Mouse (Mus musculus): ENCODE results near the gene Fanca. TPM values are rescaled to one million over a fixed set of nuclear protein-coding genes. Genes with fewer than 3 reads are reported as not detected.
A peak's percentile ranks its signal among the peaks of the same experiment; 100 is the strongest.
"Not testable (repeated sequence)": the region's sequence is repeated elsewhere in the genome, so short reads cannot be mapped to it uniquely, and the experiment has no call there.

Fanca gene
- polyA plus RNA-seq, 1 experiment from 2014 or later: 36.7 TPM

- no peaks in the 10 kb centered on the region for H3K36me3 ChIP-seq (ENCODE audit: control insufficient read depth, insufficient read depth, low read length)
- H3K27ac ChIP-seq (ENCODE audit: low read depth, low read length): no peak overlapping the region
- H3K9me3 ChIP-seq (ENCODE audit: control insufficient read depth, low read length): no peaks in the 10 kb centered on the region
- H3K4me3 ChIP-seq (ENCODE audit: low read depth, low read length): no peak overlapping the region
- H3K9ac ChIP-seq (ENCODE audit: low read length): no peak overlapping the region
- no peaks in the 10 kb centered on the region for H3K27me3 ChIP-seq (ENCODE audit: control insufficient read depth, insufficient read depth, low read length)
- DNase-seq (ENCODE audit: low spot score) (no peak), ATAC-seq (ENCODE audit: insufficient read depth, low FRiP score, low TSS enrichment) (no peak)
- no peak overlapping the region for H3K4me2 ChIP-seq (ENCODE audit: low read depth)
- 83% methylated on average over 5 of the region's 5 CpGs for WGBS
- H3K4me1 ChIP-seq (ENCODE audit: control insufficient read depth, insufficient read depth, low read length): no peaks in the 10 kb centered on the region
Measured at GRCm38 (mm10) chr8:123274447-123274846, 43.9 kb downstream of the Fanca start.

- peaks cover 5% of the 10 kb centered on the region for H3K36me3 ChIP-seq (ENCODE audit: control insufficient read depth, insufficient read depth, low read length)
- no peak for DNase-seq (ENCODE audit: low spot score)
Measured at GRCm38 (mm10) chr8:123271901-123272300, 46.5 kb downstream of the Fanca start.

GRCm38 (mm10) chr8:123271147-123271546, 47.2 kb downstream of the Fanca start:
- H3K27me3 ChIP-seq (ENCODE audit: control insufficient read depth, insufficient read depth, low read length): no peaks in the 10 kb centered on the region
- H3K4me1 ChIP-seq (ENCODE audit: control insufficient read depth, insufficient read depth, low read length): no peaks in the 10 kb centered on the region
- H3K27ac ChIP-seq (ENCODE audit: low read depth, low read length): no peak overlapping the region
- 91% methylated on average over 10 of the region's 10 CpGs for WGBS
- no peak overlapping the region for H3K4me2 ChIP-seq (ENCODE audit: low read depth)
- no peak overlapping the region for H3K9ac ChIP-seq (ENCODE audit: low read length)
- ATAC-seq (ENCODE audit: insufficient read depth, low FRiP score, low TSS enrichment): no peak
- no peaks in the 10 kb centered on the region for H3K9me3 ChIP-seq (ENCODE audit: control insufficient read depth, low read length)
- H3K36me3 ChIP-seq (ENCODE audit: control insufficient read depth, insufficient read depth, low read length): peaks cover 5% of the 10 kb centered on the region
- no peak overlapping the region for H3K4me3 ChIP-seq (ENCODE audit: low read depth, low read length)
- DNase-seq (ENCODE audit: low spot score): no peak

More at GRCm38 (mm10) chr8:123271901-123272300, 46.5 kb downstream of the Fanca start:
- ATAC-seq (ENCODE audit: insufficient read depth, low FRiP score, low TSS enrichment): no peak
- no peak overlapping the region for H3K27ac ChIP-seq (ENCODE audit: low read depth, low read length)
- H3K27me3 ChIP-seq (ENCODE audit: control insufficient read depth, insufficient read depth, low read length): no peaks in the 10 kb centered on the region
- no peak overlapping the region for H3K4me2 ChIP-seq (ENCODE audit: low read depth)
- no peak overlapping the region for H3K9ac ChIP-seq (ENCODE audit: low read length)
- no peak overlapping the region for H3K4me3 ChIP-seq (ENCODE audit: low read depth, low read length)
- H3K4me1 ChIP-seq (ENCODE audit: control insufficient read depth, insufficient read depth, low read length): no peaks in the 10 kb centered on the region
- 84% methylated on average over 4 of the region's 4 CpGs for WGBS
- H3K9me3 ChIP-seq (ENCODE audit: control insufficient read depth, low read length): no peaks in the 10 kb centered on the region

- H3K4me1 ChIP-seq (ENCODE audit: control insufficient read depth, insufficient read depth, low read length): no peaks in the 10 kb centered on the region
- H3K4me2 ChIP-seq (ENCODE audit: low read depth): no peak overlapping the region
- no peak; the same call in 1 of the 2 replicates for ATAC-seq (ENCODE audit: insufficient read depth, low FRiP score, low TSS enrichment)
- DNase-seq (ENCODE audit: low spot score): peak; percentile 51
- H3K9me3 ChIP-seq (ENCODE audit: control insufficient read depth, low read length): no peaks in the 10 kb centered on the region
- peak overlapping the region; percentile 64; the same call in 1 of the 2 replicates for H3K27ac ChIP-seq (ENCODE audit: low read depth, low read length)
- H3K27me3 ChIP-seq (ENCODE audit: control insufficient read depth, insufficient read depth, low read length): no peaks in the 10 kb centered on the region
- no peak overlapping the region for H3K4me3 ChIP-seq (ENCODE audit: low read depth, low read length)
- WGBS: 72% methylated on average over 14 of the region's 14 CpGs
- H3K36me3 ChIP-seq (ENCODE audit: control insufficient read depth, insufficient read depth, low read length): peaks cover 10% of the 10 kb centered on the region
- H3K9ac ChIP-seq (ENCODE audit: low read length): no peak overlapping the region
Measured at GRCm38 (mm10) chr8:123267926-123268656, 50.3 kb downstream of the Fanca start.

GRCm38 (mm10) chr8:123257593-123257992, 60.8 kb downstream of the Fanca start:
- not testable (repeated sequence) for DNase-seq (ENCODE audit: low spot score); H3K27me3 ChIP-seq (ENCODE audit: control insufficient read depth, insufficient read depth, low read length); H3K4me2 ChIP-seq (ENCODE audit: low read depth); ATAC-seq (ENCODE audit: insufficient read depth, low FRiP score, low TSS enrichment); H3K27ac ChIP-seq (ENCODE audit: low read depth, low read length); H3K36me3 ChIP-seq (ENCODE audit: control insufficient read depth, insufficient read depth, low read length); H3K9ac ChIP-seq (ENCODE audit: low read length); H3K9me3 ChIP-seq (ENCODE audit: control insufficient read depth, low read length); H3K4me3 ChIP-seq (ENCODE audit: low read depth, low read length)
- peaks cover 18% of the 10 kb centered on the region for H3K4me1 ChIP-seq (ENCODE audit: control insufficient read depth, insufficient read depth, low read length)
- 87% methylated on average over 8 of the region's 8 CpGs for WGBS

GRCm38 (mm10) chr8:123257114-123257513, 61.3 kb downstream of the Fanca start:
- no peaks in the 10 kb centered on the region for H3K27me3 ChIP-seq (ENCODE audit: control insufficient read depth, insufficient read depth, low read length)
- H3K4me2 ChIP-seq (ENCODE audit: low read depth): no peak overlapping the region
- H3K9me3 ChIP-seq (ENCODE audit: control insufficient read depth, low read length): no peaks in the 10 kb centered on the region
- no peak overlapping the region for H3K4me3 ChIP-seq (ENCODE audit: low read depth, low read length)
- peaks cover 18% of the 10 kb centered on the region for H3K4me1 ChIP-seq (ENCODE audit: control insufficient read depth, insufficient read depth, low read length)
- 90% methylated on average over 3 of the region's 3 CpGs for WGBS
- ATAC-seq (ENCODE audit: insufficient read depth, low FRiP score, low TSS enrichment) (no peak), DNase-seq (ENCODE audit: low spot score) (no peak)
- no peak overlapping the region for H3K9ac ChIP-seq (ENCODE audit: low read length)
- H3K27ac ChIP-seq (ENCODE audit: low read depth, low read length): no peak overlapping the region
- peaks cover 7% of the 10 kb centered on the region for H3K36me3 ChIP-seq (ENCODE audit: control insufficient read depth, insufficient read depth, low read length)

- ATAC-seq (ENCODE audit: insufficient read depth, low FRiP score, low TSS enrichment): no peak
- WGBS: 73% methylated on average over 6 of the region's 6 CpGs
- H3K27me3 ChIP-seq (ENCODE audit: control insufficient read depth, insufficient read depth, low read length): no peaks in the 10 kb centered on the region
Measured at GRCm38 (mm10) chr8:123255170-123255569, 63.2 kb downstream of the Fanca start.

GRCm38 (mm10) chr8:123254099-123254885, 64.1 kb downstream of the Fanca start, which contains the start of the genes Zfp276 and Vps9d1:
Zfp276 (plus strand) TSS chr8:123254195.
Vps9d1 (minus strand) TSS chr8:123254348.
- H3K4me3 ChIP-seq (ENCODE audit: low read depth, low read length): peak within 1 kb of the TSS; percentile 98
- H3K4me1 ChIP-seq (ENCODE audit: control insufficient read depth, insufficient read depth, low read length): peaks cover 18% of the 10 kb centered on the region
- H3K9me3 ChIP-seq (ENCODE audit: control insufficient read depth, low read length): no peaks in the 10 kb centered on the region
- ATAC-seq (ENCODE audit: insufficient read depth, low FRiP score, low TSS enrichment) (peak; percentile 89), DNase-seq (ENCODE audit: low spot score) (peak; percentile 89)
- H3K9ac ChIP-seq (ENCODE audit: low read length): peak within 1 kb of the TSS; percentile 87
- H3K27me3 ChIP-seq (ENCODE audit: control insufficient read depth, insufficient read depth, low read length): no peaks in the 10 kb centered on the region
- under 1% methylated on average over 86 of the region's 99 CpGs for WGBS
- peak within 1 kb of the TSS; percentile 58 for H3K27ac ChIP-seq (ENCODE audit: low read depth, low read length)
- H3K36me3 ChIP-seq (ENCODE audit: control insufficient read depth, insufficient read depth, low read length): peaks cover 8% of the 10 kb centered on the region
- peak within 1 kb of the TSS; percentile 93 for H3K4me2 ChIP-seq (ENCODE audit: low read depth)

More at GRCm38 (mm10) chr8:123255170-123255569, 63.2 kb downstream of the Fanca start:
- Histone ChIP-seq H3K36me3 (ENCODE audit: control insufficient read depth, insufficient read depth, low read length) (peaks cover 10% of the 10 kb centered on the region), H3K9ac (ENCODE audit: low read length) (peak overlapping the region; percentile 87; the same call in 1 of the 2 replicates), H3K4me2 (ENCODE audit: low read depth) (peak overlapping the region; percentile 93), H3K9me3 (ENCODE audit: control insufficient read depth, low read length) (no peaks in the 10 kb centered on the region), H3K4me1 (ENCODE audit: control insufficient read depth, insufficient read depth, low read length) (peaks cover 18% of the 10 kb centered on the region), H3K4me3 (ENCODE audit: low read depth, low read length) (peak overlapping the region; percentile 98), H3K27ac (ENCODE audit: low read depth, low read length) (no peak overlapping the region)
- no peak for DNase-seq (ENCODE audit: low spot score)

Measured in neural tube, embryonic 11.5 days (tissue).